Mouse (Mus musculus): ENCODE measurements at regions not wholly inside any gene's neighbourhood (a gene's known extent, or its start where the extent isn't known, plus 50 kb on each side); places are given as distances from the start of the nearest gene placed in this dataset.

GRCm38 (mm10) chr6:133983804-133984514 is 51.5 kb upstream of the Etv6 start:
- TF ChIP-seq CTCF (IDR thresholded peaks at IDR 0.05) = no peak
- no peak for DNase-seq
- no peak overlapping the region for H3K4me3 ChIP-seq
- intact Hi-C loops (cut with DNase I) = no loop called here
- H3K27ac ChIP-seq = no peak overlapping the region

GRCm38 (mm10) chr6:133984666-133985355 is 50.7 kb upstream of the Etv6 start:
- intact Hi-C loops (cut with DNase I) = no loop called here
- no peak for TF ChIP-seq CTCF (IDR thresholded peaks at IDR 0.05)
- peak overlapping the region; percentile 43 for H3K4me3 ChIP-seq

More at GRCm38 (mm10) chr6:133984666-133985355, 50.7 kb upstream of the Etv6 start:
- H3K27ac ChIP-seq = peak overlapping the region; percentile 35; the same call in 1 of the 2 replicates
- DNase-seq = no peak

Measured in gastrocnemius, adult 2 months (tissue).